Mouse (Mus musculus) lung, adult 2 months (tissue): ENCODE measurements around the gene Fam129b. TPM values are rescaled to one million over a fixed set of nuclear protein-coding genes. Genes with fewer than 3 reads are reported as not detected.

Experiments used
- DNase-seq: peaks from one replicate; pipeline ENCODE4 v3.0.0; 2022
- H3K4me1 ChIP-seq: fragments of 200-500 bp; 2 replicates; pipeline ENCODE4 v1.6.1; 2011; ENCODE audit warnings: low read length; ENCODE audit not compliant: control insufficient read depth, insufficient read depth
- H3K4me3 ChIP-seq: fragments of 200-500 bp; replicated peaks from 2 replicates; pipeline ENCODE3; 2011; ENCODE audit warnings: low read depth, mild to moderate bottlenecking, control low read depth, low read length; ENCODE audit errors: extremely low read depth
- CTCF ChIP-seq: fragments of 200-500 bp; IDR thresholded peaks from 2 replicates; pipeline ENCODE4 v1.5.1; 2011; ENCODE audit warnings: mild to moderate bottlenecking, low read length, control low read depth; ENCODE audit not compliant: insufficient read depth
- POLR2A ChIP-seq: fragments of 200-500 bp; IDR thresholded peaks from 2 replicates; pipeline ENCODE4 v1.6.1; 2011; ENCODE audit warnings: low read depth, mild to moderate bottlenecking, control low read depth, low read length, borderline replicate concordance; ENCODE audit errors: extremely low read depth
- WGBS: fragments of 180-500 bp; shearing (Covaris S2); methylation state at CpG from one replicate; pipeline ENCODE4 v1.1.7; 2018; 5-methylcytosine and 5-hydroxymethylcytosine counted together
- polyA plus RNA-seq: library from polyadenylated mRNA; depleted of rRNA; stranded (reverse); fragments of >200 nt; gene quantifications from 2 replicates; pipeline ENCODE4 v1.2.3, GENCODE M21; 2012

Fam129b gene
- polyA plus RNA-seq, 1 experiment, result 224 TPM

DNA sequence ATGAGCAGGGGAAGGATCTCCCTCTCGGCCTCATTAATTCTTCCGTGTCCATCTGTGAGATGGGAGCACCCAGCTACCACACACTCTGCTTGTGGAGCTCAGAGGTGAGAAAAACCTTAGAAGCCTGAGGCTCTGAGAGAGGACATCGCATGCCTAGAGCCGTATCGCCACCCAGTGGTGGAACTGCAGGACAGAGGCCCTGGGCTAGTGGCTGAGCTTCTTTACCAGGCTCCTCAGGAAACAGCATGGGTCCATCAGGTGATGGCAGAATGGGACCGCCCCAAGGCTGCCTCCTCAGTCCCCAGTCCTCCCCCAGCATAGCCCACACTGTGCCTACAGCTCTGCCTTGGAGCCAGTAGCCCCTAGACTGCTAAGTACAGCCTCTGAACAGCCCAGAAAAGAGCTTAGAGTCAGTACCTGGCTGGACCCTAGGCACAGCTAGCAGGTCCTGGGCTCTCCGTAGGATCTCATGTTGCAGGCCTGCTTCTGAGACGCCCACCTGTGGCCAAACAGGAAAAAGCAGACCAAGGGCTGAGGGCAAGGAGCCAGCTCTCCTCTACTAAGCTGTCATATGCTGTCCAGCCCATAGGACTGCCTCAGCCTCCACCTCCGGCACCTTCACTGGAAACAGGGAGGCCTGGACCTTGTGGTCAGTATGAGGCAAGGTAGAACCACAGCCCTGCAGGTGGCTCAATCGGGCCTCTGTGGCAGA lies 52.5 kb downstream of the Fam129b start:
- Histone ChIP-seq H3K4me1 (peaks cover 9% of the 10 kb centered on the region), H3K4me3 (no peak overlapping the region)
- TF ChIP-seq CTCF (peak; percentile 94), POLR2A (no peak)
- WGBS, result 24% methylated on average over 10 of the region's 10 CpGs
- peak; percentile 79 for DNase-seq

DNA sequence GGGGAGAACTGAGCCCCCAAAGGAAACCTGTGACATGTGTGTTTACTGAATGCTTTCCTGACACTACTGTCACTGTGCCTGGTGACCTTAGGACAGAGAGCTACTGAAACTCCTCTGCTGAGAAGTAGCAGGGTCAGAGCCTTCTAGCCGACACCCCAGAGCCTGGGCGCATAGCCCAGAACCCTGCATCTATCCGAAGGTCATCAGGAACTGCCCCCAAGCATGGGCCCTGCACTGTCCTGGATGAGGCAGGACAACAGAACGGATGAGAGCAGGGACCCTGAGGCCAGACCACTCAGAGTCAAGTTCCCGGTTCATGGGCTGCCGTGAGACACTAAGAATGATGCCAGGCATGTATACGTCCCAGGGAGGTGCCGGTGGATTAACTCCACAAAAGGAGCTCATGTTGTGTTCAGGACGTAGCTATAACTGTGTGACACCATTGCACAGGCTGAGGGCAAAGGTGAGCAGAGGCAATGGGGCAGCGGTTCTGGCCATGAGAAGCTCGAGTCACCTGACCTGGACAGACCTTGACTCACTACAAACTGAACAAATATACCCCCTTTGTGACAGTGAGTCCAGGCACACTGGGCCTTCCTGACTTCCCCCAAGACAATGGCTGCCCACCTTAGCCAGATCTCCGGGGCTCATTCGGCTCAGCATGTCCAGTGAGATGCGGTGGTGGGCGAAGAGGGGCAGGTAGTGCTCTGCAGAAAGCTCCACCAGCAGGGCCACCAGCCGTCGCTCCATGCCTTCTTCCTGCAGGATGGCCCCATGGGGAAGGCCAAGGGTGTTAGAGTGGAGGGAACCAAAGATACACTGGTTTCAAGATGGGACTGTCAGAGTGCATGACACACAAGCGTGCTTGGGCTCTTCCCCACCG lies 53.3 kb downstream of the Fam129b start:
- Histone ChIP-seq H3K4me1 (peaks cover 9% of the 10 kb centered on the region), H3K4me3 (no peak overlapping the region)
- no peak for TF ChIP-seq CTCF
- TF ChIP-seq POLR2A, result no peak
- 74% methylated on average over 19 of the region's 19 CpGs for WGBS
- DNase-seq, result no peak

DNA sequence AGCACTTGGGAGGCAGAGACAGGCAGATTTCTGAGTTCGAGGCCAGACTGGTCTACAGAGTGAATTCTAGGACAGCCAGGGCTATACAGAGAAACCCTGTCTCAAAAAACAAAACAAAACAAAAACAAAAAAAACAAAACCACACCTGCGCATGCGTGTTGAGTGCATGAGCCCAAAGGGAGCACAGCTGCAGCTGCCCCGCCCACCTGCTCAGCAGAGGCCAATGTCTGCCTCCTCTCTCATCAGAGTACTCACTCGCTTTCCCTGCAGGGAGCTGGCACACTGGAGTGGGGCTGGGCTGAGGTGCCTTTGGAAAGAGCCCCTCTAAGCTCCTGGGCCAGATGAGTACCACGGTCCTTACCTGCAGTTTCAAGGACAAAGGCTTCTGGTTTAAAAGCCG lies 55.8 kb downstream of the Fam129b start:
- Histone ChIP-seq H3K4me3 (no peak overlapping the region), H3K4me1 (peaks cover 5% of the 10 kb centered on the region)
- no peak for DNase-seq
- TF ChIP-seq POLR2A, result no peak
- no peak for TF ChIP-seq CTCF
- WGBS, result 69% methylated on average over 7 of the region's 7 CpGs

DNA sequence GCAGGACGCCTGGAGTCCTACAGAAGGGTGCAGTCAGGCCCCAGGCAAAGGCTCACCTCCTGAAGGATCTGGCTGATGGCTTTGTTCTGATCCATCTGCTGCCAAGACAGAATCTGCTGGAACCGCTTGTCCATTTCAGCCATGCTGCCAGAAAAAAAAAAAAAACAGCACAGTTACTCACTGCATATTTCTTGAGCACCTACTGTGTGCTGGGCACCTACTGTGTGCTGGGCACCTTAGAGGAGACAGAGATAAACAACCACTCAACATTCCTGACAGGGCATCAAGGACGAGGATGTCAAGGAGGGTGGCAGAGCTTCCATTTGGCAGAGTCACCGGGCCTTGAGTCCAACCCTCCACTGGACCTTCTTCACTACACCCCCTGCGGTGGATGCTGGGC lies 62.8 kb downstream of the Fam129b start:
- WGBS, result 87% methylated on average over 5 of the region's 5 CpGs
- no peak overlapping the region for H3K4me3 ChIP-seq
- DNase-seq, result no peak
- H3K4me1 ChIP-seq, result no peaks in the 10 kb centered on the region
- no peak for TF ChIP-seq POLR2A
- no peak for TF ChIP-seq CTCF

DNA sequence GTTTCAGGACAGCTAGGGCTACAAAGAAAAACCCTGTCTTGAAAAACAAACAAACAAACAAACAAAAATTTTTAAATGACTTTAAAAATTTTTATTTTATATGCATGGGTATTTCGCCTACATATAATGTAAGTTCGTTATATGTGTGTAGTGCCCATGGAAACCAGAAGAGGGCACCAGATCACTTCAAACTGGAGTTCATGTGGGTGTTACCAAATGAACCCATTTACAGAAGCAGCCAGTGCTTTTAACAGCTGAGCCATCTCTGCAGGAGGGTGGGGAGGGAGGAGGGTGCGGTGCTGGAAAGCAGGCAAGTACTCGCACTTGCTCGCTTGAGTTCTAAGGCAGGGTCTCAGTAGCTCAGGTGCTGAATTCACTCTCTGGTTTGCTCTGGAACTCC lies 63.5 kb downstream of the Fam129b start:
- DNase-seq, result no peak
- no peaks in the 10 kb centered on the region for H3K4me1 ChIP-seq
- 82% methylated on average over 5 of the region's 5 CpGs for WGBS
- no peak for TF ChIP-seq POLR2A
- 0 out of 2 replicates have a peak, but pooled peaks have one; percentile 8 for TF ChIP-seq CTCF
- no peak overlapping the region for H3K4me3 ChIP-seq

DNA sequence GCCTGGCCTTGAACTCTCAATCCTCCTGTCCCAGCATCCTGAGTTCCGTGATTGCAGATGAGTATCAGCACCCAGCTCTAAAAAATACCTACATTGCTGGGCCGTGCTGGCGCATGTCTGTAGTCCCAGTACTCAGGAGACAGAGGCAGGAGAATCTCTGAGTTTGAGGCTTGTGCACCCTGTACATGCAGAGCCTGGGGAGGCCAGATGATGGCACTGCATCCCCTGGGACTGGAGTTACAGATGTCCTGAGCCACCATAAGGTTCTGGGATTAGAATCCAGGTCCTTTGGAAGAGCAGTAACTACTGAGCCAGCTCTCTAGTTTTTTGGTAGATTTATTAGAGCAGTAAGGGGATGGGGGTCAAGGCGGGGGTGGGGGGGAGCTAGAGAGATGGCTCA lies 64.6 kb downstream of the Fam129b start:
- 91% methylated on average over 4 of the region's 4 CpGs for WGBS
- no peak for TF ChIP-seq POLR2A
- TF ChIP-seq CTCF, result no peak
- H3K4me1 ChIP-seq, result no peaks in the 10 kb centered on the region
- no peak for DNase-seq
- no peak overlapping the region for H3K4me3 ChIP-seq

DNA sequence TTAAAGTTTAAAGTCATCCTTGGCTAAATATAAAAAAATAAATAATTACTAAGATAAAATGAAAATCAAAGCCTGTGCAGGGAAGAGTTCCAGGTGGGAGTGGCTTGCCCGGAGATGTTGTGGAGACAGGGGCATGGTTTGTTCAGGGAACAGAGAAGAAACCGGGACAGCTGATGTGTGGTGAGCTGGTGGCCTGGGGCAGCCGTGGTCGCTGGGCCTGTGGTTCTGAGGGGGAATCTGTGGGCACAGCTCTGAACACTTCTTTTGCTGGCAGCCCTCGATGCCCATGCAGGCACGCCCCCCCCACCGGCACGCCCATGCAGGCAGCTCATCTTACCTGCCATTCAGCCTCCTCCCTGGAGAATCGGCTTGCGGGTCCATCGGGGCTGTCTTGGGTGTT lies 71.5 kb downstream of the Fam129b start:
- no peak overlapping the region for H3K4me3 ChIP-seq
- WGBS, result 81% methylated on average over 11 of the region's 11 CpGs
- H3K4me1 ChIP-seq, result no peaks in the 10 kb centered on the region
- DNase-seq, result no peak
- TF ChIP-seq POLR2A (no peak), CTCF (no peak)

DNA sequence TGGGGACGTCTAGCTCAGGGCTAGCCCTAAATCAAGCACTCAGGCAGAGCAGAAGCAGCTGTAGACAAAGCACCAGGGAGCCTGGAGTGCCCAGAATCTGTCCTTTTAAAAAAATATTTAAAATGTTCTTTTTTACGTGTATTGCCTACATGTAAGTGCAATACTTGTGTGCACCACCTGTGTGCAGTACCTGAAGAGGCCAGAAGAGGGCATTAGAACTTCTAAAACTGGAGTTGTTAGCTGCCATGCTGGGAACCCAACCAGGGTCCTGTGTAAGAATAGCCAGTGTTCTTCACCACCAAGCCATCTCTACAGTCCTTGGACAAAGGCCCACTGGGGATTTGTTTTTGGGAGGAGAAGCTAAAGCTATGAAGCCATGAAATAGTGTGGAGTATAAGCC lies 78.7 kb downstream of the Fam129b start:
- DNase-seq, result no peak
- TF ChIP-seq POLR2A (no peak), CTCF (no peak)
- no peaks in the 10 kb centered on the region for H3K4me1 ChIP-seq
- 90% methylated on average over 2 of the region's 2 CpGs for WGBS
- no peak overlapping the region for H3K4me3 ChIP-seq

DNA sequence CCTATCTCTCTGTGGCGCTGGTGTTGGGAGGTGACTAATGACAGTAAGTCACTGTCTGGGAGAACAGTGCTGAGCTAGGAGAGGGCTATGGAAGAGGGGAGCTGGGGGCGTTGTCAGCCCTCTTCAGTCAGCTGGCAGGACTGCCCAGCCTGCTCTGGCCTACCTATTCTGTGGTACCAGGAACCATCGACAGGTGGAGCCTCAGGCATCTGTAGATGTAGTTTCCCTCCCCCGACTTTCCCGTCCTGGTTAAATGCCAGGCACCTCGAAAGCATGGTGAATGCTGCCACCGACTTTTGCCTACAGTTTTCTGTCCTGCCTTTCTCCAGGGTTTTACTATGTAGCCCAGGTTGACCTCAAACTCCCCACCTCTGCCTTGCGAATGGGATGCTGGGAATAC lies 81.4 kb downstream of the Fam129b start:
- TF ChIP-seq CTCF (peak; percentile 23; the same call in 1 of the 2 replicates), POLR2A (no peak)
- 59% methylated on average over 8 of the region's 8 CpGs for WGBS
- Histone ChIP-seq H3K4me3 (no peak overlapping the region), H3K4me1 (peaks cover 3% of the 10 kb centered on the region; the same call in 1 of the 2 replicates)
- no peak for DNase-seq

DNA sequence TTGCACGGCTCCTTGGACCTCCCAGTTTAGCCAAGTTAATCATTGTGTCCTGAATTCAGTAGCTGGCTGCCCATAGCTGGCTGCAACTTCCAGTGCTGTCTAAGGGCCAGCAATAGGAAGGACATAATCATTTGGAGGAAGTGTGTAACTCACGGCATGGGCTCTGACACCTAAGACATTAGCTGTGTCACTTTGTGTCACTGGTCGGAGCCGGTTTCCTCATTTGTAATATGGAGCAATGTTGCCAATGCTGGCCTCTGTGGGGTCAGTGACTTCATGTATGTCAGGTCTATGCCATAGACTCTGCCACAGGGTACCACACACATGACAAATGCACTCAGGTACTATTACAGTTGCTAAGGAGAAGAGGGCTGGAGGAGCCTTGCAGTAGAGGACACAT lies 84.4 kb downstream of the Fam129b start:
- peaks cover 3% of the 10 kb centered on the region; the same call in 1 of the 2 replicates for H3K4me1 ChIP-seq
- no peak for TF ChIP-seq POLR2A
- no peak for TF ChIP-seq CTCF
- WGBS, result 80% methylated on average over 4 of the region's 4 CpGs
- H3K4me3 ChIP-seq, result no peak overlapping the region
- no peak for DNase-seq
